Mouse (Mus musculus): ENCODE measurements around the gene Rmnd5b.

- TF ChIP-seq SMC3 (IDR thresholded peaks at IDR 0.05; ENCODE audit: low read depth, low read length) (no peak), ELF1 (IDR thresholded peaks at IDR 0.05; ENCODE audit: low read depth, low read length) (no peak), MEF2A (IDR thresholded peaks at IDR 0.05; ENCODE audit: borderline replicate concordance, low read depth, low read length) (no peak), POLR2A (IDR thresholded peaks at IDR 0.05; ENCODE audit: low read depth, low read length) (no peak), EP300 (IDR thresholded peaks at IDR 0.05; ENCODE audit: low read length) (no peak), CTCF (conservative IDR thresholded peaks at IDR 0.05 in 1 of 2, IDR thresholded peaks at IDR 0.05 in 1 of 2; ENCODE audit: low read depth in 2 of 2, low read length in 2 of 2) (no peak), POLR2AphosphoS2 (IDR thresholded peaks at IDR 0.05; ENCODE audit: low read depth, low read length) (no peak), RCOR1 (conservative IDR thresholded peaks at IDR 0.05; ENCODE audit: low read depth, low read length) (no peak), MAFK (IDR thresholded peaks at IDR 0.05; ENCODE audit: insufficient replicate concordance, low read length) (no peak), CHD2 (IDR thresholded peaks at IDR 0.05; ENCODE audit: low read length) (no peak), GABPA (IDR thresholded peaks at IDR 0.05; ENCODE audit: insufficient replicate concordance, low read depth, low read length) (no peak), KAT2A (IDR thresholded peaks at IDR 0.05; ENCODE audit: insufficient replicate concordance, low read length) (no peak)
Observed at GRCm38 (mm10) chr11:51658291-51658690, 22.6 kb upstream of the Rmnd5b start.

All from CH12.LX (cell line).